Mouse (Mus musculus) granulocyte monocyte progenitor cell, adult 5-6 weeks (primary cell): ENCODE results near the gene Calr3. TPM values are rescaled to one million over a fixed set of nuclear protein-coding genes. Genes with fewer than 3 reads are reported as not detected.

Experiments
- total RNA-seq, 2 experiments: library from RNA; stranded (forward) in 1 of 2; stranded (reverse) in 1 of 2; fragments of 200-712, 200-1000 nt in 1 of 2; fragments of >200 nt in 1 of 2; fragmentation: Nextera tagmentation in 1 of 2; gene quantifications; 2 replicates each; pipeline ENCODE4 v1.2.3; 2014 to 2017

The Calr3 gene
- total RNA-seq, 2 experiments from 2014 or later: 0.34 to 4.7 TPM

Other genes starting within 250 kb of the Calr3 start
- 0.64 TPM in 1 of 2 replicates, not detected in the other for gene Cib3, start 231.0 kb downstream of the Calr3 start, total RNA-seq (2014; fragmentation: Nextera tagmentation)
- gene Cib3, start 231.0 kb downstream of the Calr3 start, total RNA-seq (2017): not detected in 2 replicates
- gene Gm11034, start 230.2 kb downstream of the Calr3 start, total RNA-seq (2014; fragmentation: Nextera tagmentation): not detected in 2 replicates
- gene Gm11034, start 230.2 kb downstream of the Calr3 start, total RNA-seq (2017): not detected in 2 replicates
- gene Fam32a, start 224.1 kb downstream of the Calr3 start, total RNA-seq (2014; fragmentation: Nextera tagmentation): 47.5 and 52.6 TPM in 2 replicates
- 42.1 and 42.9 TPM in 2 replicates for gene Fam32a, start 224.1 kb downstream of the Calr3 start, total RNA-seq (2017)
- gene Ap1m1, start 203.9 kb downstream of the Calr3 start, total RNA-seq (2014; fragmentation: Nextera tagmentation): 80.1 and 117 TPM in 2 replicates
- 49.1 and 59.8 TPM in 2 replicates for gene Ap1m1, start 203.9 kb downstream of the Calr3 start, total RNA-seq (2017)
- 29.7 and 33.2 TPM in 2 replicates for gene Gm10282, start 138.6 kb downstream of the Calr3 start, total RNA-seq (2014; fragmentation: Nextera tagmentation)
- gene Gm10282, start 138.6 kb downstream of the Calr3 start, total RNA-seq (2017): 67.4 and 74.9 TPM in 2 replicates
- gene Klf2, start 124.8 kb downstream of the Calr3 start, total RNA-seq (2014; fragmentation: Nextera tagmentation): 1.9 and 5.5 TPM in 2 replicates
- 2.8 and 3.2 TPM in 2 replicates for gene Klf2, start 124.8 kb downstream of the Calr3 start, total RNA-seq (2017)
- gene Eps15l1, start 22.4 kb downstream of the Calr3 start, total RNA-seq (2014; fragmentation: Nextera tagmentation): 58.3 and 64.3 TPM in 2 replicates
- gene Eps15l1, start 22.4 kb downstream of the Calr3 start, total RNA-seq (2017): 34.8 and 38.6 TPM in 2 replicates
- gene 1700030K09Rik, start within 50 bp of the Calr3 start, total RNA-seq (2014; fragmentation: Nextera tagmentation): 3.6 and 6.4 TPM in 2 replicates
- gene 1700030K09Rik, start within 50 bp of the Calr3 start, total RNA-seq (2017): 6.1 and 7.1 TPM in 2 replicates
- 88.2 and 110 TPM in 2 replicates for gene Cherp, start 31.4 kb upstream of the Calr3 start, total RNA-seq (2014; fragmentation: Nextera tagmentation)
- 13.3 and 27.7 TPM in 2 replicates for gene Cherp, start 31.4 kb upstream of the Calr3 start, total RNA-seq (2017)
- 38.6 and 52.6 TPM in 2 replicates for gene Slc35e1, start 48.7 kb upstream of the Calr3 start, total RNA-seq (2014; fragmentation: Nextera tagmentation)
- gene Slc35e1, start 48.7 kb upstream of the Calr3 start, total RNA-seq (2017): 31.0 and 31.1 TPM in 2 replicates
- 10.9 and 16.1 TPM in 2 replicates for gene Med26, start 104.4 kb upstream of the Calr3 start, total RNA-seq (2014; fragmentation: Nextera tagmentation)
- gene Med26, start 104.4 kb upstream of the Calr3 start, total RNA-seq (2017): 6.2 and 6.9 TPM in 2 replicates
- 34.6 and 41.1 TPM in 2 replicates for gene Smim7, start 127.2 kb upstream of the Calr3 start, total RNA-seq (2014; fragmentation: Nextera tagmentation)
- 30.0 and 46.5 TPM in 2 replicates for gene Smim7, start 127.2 kb upstream of the Calr3 start, total RNA-seq (2017)
- 1.7 and 2.0 TPM in 2 replicates for gene Tmem38a, start 128.2 kb upstream of the Calr3 start, total RNA-seq (2014; fragmentation: Nextera tagmentation)
- gene Tmem38a, start 128.2 kb upstream of the Calr3 start, total RNA-seq (2017): 0.09 and 0.21 TPM in 2 replicates
- gene Nwd1, start 202.8 kb upstream of the Calr3 start, total RNA-seq (2014; fragmentation: Nextera tagmentation): 7.5 and 8.4 TPM in 2 replicates
- gene Nwd1, start 202.8 kb upstream of the Calr3 start, total RNA-seq (2017): 3.8 and 4.7 TPM in 2 replicates